Mouse (Mus musculus) thymus, adult 2 months (tissue): ENCODE measurements around the gene P3h4. TPM values are rescaled to one million over a fixed set of nuclear protein-coding genes. Genes with fewer than 3 reads are reported as not detected.

Source experiments
- DNase-seq: peaks from one replicate; pipeline ENCODE4 v3.0.0; 2021
- H3K27ac ChIP-seq: fragments of 200-500 bp; 2 replicates; pipeline ENCODE4 v1.5.1; 2012; ENCODE audit warnings: low read length, control low read depth; ENCODE audit not compliant: control insufficient read depth, insufficient read depth
- H3K27me3 ChIP-seq: fragments of 200-500 bp; 2 replicates; pipeline ENCODE4 v1.6.1; 2012; ENCODE audit warnings: mild to moderate bottlenecking, low read length, moderate library complexity, mixed read lengths; ENCODE audit not compliant: control insufficient read depth, insufficient read depth
- H3K36me3 ChIP-seq: fragments of 200-500 bp; 2 replicates; pipeline ENCODE4 v1.6.1; 2012; ENCODE audit warnings: mild to moderate bottlenecking, low read length, moderate library complexity; ENCODE audit not compliant: control insufficient read depth, insufficient read depth
- H3K4me1 ChIP-seq: fragments of 200-500 bp; replicated peaks from 2 replicates; pipeline ENCODE4 v1.6.1; 2012; ENCODE audit warnings: low read length; ENCODE audit not compliant: control insufficient read depth, insufficient read depth
- H3K4me3 ChIP-seq: fragments of 200-500 bp; 2 replicates; pipeline ENCODE4 v1.5.1; 2012; ENCODE audit warnings: mild to moderate bottlenecking, low read length, control low read depth, moderate library complexity; ENCODE audit not compliant: control insufficient read depth, insufficient read depth
- CTCF ChIP-seq: fragments of 200-500 bp; IDR thresholded peaks from 2 replicates; pipeline ENCODE4 v1.5.1; 2012; ENCODE audit warnings: mild to moderate bottlenecking, control low read depth, low read length, moderate library complexity, borderline replicate concordance; ENCODE audit not compliant: control insufficient read depth, poor library complexity, insufficient read depth; ENCODE audit errors: extremely low read depth
- POLR2A ChIP-seq: fragments of 200-500 bp; IDR thresholded peaks from 2 replicates; pipeline ENCODE4 v1.6.1; 2012; ENCODE audit warnings: mild to moderate bottlenecking, low read length, control low read depth, moderate library complexity; ENCODE audit not compliant: control insufficient read depth, poor library complexity, insufficient read depth; ENCODE audit errors: extremely low read depth
- WGBS: fragments of 180-500 bp; shearing (Covaris S2); methylation state at CpG from one replicate; pipeline ENCODE4 v1.1.7; 2018; 5-methylcytosine and 5-hydroxymethylcytosine counted together
- polyA plus RNA-seq: library from polyadenylated mRNA; depleted of rRNA; stranded (reverse); fragments of >200 nt; gene quantifications from 2 replicates; pipeline ENCODE4 v1.2.3, GENCODE M21; 2012

P3h4 gene
- polyA plus RNA-seq, 1 experiment, result 22.3 TPM

DNA sequence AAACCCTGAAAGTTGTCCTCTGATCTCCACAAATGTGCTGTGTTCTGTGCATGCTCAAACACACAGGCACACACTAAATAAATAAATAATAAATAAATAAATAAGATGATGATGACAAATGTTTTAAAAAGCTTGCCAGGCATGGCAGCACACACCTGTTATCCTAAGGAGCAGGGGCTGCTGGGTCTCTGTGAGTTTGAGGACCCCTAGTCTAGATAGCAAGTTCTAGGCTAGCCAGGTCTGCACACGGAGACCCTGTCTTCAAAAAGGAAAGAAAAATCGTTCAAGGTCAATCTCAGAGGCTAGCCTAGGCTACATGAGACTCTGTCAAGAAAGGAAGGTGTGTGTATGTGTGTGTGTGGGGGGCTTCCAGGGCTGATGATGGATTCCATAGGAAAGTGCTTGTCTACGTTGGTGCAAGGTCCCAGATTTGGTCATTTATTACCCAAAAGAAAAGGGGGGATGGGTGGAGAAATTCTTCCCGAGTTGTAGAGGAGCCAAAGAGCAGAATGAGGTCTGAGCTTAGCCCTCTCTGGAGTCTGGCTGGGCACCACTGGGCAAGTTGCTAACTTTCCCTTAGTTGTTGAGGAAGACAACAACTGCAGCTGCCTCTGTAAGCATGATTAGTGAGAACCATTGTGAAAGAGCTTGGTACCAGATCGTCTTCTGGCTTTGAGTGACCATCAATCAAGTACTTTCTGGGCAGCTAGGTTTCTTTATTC lies 20.1 kb downstream of the P3h4 start:
- H3K27ac ChIP-seq, result no peak overlapping the region

DNA sequence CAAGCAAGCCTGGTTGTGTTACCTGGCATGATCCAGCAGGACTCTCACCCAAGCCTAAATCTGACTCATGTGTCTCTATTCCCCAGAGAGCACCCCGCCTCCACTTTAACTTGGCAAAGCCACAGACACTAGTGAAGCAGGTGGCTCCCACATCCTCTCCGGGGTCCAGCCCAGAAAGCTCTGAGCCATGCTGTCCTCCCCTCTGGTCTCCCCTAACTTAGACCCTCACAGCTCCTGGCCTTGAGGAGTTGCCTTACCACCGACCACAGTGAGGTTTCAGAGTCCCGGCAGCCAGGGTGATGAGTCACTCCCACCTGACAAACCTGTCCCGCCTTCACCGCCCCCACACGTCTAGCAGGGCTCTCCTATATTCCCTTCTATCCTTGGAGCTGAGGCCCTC lies 20.9 kb downstream of the P3h4 start:
- H3K27ac ChIP-seq, result no peak overlapping the region
- H3K4me3 ChIP-seq, result no peak overlapping the region
- peaks cover 71% of the 10 kb centered on the region for H3K4me1 ChIP-seq
- WGBS, result 7% methylated on average over 7 of the region's 7 CpGs
- H3K27me3 ChIP-seq, result no peaks in the 10 kb centered on the region
- H3K36me3 ChIP-seq, result no peaks in the 10 kb centered on the region
- no peak for TF ChIP-seq CTCF
- TF ChIP-seq POLR2A, result no peak
- DNase-seq, result no peak

More for the DNA sequence above, 20.1 kb downstream of the P3h4 start:
- TF ChIP-seq CTCF, result no peak
- TF ChIP-seq POLR2A, result no peak
- H3K4me3 ChIP-seq, result no peak overlapping the region
- DNase-seq, result no peak
- 76% methylated on average over 5 of the region's 5 CpGs for WGBS
- no peaks in the 10 kb centered on the region for H3K36me3 ChIP-seq
- no peaks in the 10 kb centered on the region for H3K27me3 ChIP-seq
- peaks cover 73% of the 10 kb centered on the region for H3K4me1 ChIP-seq

DNA sequence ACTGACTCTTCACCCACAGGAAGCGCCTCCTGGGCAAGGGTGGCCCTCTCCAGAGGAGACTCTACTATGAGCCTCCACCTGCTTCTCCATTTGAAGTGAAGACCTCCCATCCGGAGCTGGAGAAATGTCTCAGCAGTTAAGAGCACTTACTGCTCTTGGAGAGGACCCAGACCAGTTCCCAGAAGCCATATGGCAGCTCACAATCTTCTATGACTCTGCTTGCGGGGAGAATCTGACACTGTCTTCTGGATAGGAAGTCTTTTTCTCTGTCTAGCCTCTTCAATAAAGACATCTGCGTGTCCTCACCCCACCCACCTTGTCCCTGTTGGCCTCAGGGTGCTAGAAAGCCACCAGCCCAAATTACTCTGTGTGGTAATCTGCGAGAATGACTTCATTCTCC lies 21.7 kb downstream of the P3h4 start:
- DNase-seq, result no peak
- H3K4me3 ChIP-seq, result no peak overlapping the region
- H3K4me1 ChIP-seq, result peaks cover 77% of the 10 kb centered on the region
- WGBS, result 62% methylated on average over 5 of the region's 5 CpGs
- H3K27me3 ChIP-seq, result no peaks in the 10 kb centered on the region
- TF ChIP-seq POLR2A, result no peak
- no peaks in the 10 kb centered on the region for H3K36me3 ChIP-seq
- H3K27ac ChIP-seq, result no peak overlapping the region

DNA sequence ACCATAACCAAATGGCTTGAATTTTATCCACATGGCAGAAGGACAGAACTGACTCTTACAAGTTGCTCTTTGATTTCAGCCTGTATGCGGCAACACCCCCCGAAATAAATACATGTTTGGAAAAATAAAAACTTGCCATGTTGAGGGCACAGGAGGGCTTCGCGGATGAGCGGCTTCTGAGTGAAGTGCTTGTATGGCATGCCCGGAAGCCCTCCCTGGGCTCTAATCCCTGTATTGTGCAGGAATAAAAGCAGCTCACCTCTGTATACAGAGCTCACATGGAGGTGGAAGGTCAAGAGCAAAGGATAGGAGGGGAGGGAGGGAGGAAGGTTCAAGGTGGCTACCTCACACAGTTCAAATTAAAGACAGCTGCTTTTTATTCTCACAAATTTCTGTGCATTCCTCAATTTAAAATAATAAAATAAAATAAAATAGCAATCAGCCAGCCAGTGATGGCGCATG lies 22.7 kb downstream of the P3h4 start:
- H3K4me1 ChIP-seq, result peaks cover 78% of the 10 kb centered on the region
- H3K27ac ChIP-seq, result no peak overlapping the region
- H3K27me3 ChIP-seq, result no peaks in the 10 kb centered on the region
- no peak overlapping the region for H3K4me3 ChIP-seq
- no peaks in the 10 kb centered on the region for H3K36me3 ChIP-seq
- TF ChIP-seq CTCF (no peak), POLR2A (no peak)
- 97% methylated on average over 7 of the region's 7 CpGs for WGBS
- no peak for DNase-seq

DNA sequence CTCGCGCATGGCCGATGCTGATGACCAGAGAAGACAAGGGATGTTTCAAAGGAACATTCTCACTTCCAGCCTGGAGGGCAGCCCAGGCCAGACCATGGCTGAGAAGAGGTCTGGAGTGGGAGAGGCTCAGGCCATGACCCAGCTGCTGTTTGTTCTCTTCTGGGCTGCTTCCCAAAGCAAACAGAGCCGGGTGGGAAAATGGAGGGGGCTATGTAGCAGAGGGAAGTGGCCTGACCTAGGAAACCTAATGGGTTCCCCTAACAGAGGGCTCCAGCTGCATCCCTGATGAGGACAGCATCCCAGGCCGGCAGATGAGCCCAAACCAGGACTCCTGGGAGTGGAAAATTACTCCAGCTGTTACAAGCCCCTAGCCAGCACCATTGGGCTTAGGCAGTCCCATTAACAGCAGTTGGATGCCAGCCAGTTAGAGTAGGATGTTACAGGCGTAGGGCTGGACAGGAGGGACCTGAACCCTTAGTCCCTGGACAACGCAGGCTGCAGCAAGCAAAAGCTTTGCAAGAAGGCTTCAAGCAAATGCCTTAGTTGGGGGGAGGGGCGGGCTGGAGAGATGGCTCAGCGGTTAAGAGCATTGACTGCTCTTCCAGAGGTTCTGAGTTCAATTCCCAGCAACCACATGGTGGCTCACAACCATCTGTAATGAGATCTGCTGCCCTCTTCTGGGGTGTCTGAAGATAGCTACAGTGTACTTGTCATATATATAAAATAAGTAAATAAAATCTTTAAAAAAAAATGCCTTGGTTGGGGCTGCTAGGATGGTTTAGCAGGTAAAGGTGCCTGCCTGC lies 23.4 kb downstream of the P3h4 start:
- no peak for TF ChIP-seq CTCF
- no peaks in the 10 kb centered on the region for H3K36me3 ChIP-seq
- DNase-seq, result no peak
- H3K27me3 ChIP-seq, result no peaks in the 10 kb centered on the region
- WGBS, result 91% methylated on average over 9 of the region's 9 CpGs
- no peak overlapping the region for H3K4me3 ChIP-seq
- H3K27ac ChIP-seq, result no peak overlapping the region
- peaks cover 73% of the 10 kb centered on the region for H3K4me1 ChIP-seq

DNA sequence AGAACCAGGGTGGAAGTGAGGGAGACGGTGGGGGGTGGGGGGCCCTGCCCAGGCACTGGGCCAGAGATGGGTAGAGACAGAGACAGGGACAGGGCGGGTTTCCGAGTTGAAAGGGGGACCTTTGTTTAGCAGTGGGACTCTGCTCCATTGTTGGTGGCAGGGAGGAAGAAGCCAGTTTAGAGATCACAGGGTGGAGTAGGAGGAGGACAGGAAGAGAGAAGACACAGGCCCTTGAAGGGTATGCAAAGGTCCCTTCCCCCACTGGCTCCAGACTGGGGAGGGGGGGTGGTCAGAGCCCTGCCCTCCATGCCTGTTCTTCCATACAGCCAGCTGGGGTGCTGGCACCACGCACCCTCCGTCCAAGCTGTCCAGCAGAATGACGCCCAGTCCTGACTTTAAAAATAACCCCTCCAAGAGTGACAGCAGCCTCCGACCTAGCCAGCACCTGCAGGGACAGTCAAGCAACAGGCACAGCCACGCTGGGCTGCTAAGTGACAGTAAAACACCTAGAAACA lies 24.6 kb downstream of the P3h4 start:
- peak overlapping the region; percentile 12; the same call in 1 of the 2 replicates for H3K27ac ChIP-seq
- H3K27me3 ChIP-seq, result no peaks in the 10 kb centered on the region
- H3K4me3 ChIP-seq, result no peak overlapping the region
- H3K36me3 ChIP-seq, result peaks cover 5% of the 10 kb centered on the region; the same call in 1 of the 2 replicates
- 75% methylated on average over 8 of the region's 8 CpGs for WGBS
- no peak for DNase-seq
- TF ChIP-seq POLR2A (no peak), CTCF (no peak)
- peaks cover 61% of the 10 kb centered on the region for H3K4me1 ChIP-seq
